Mouse (Mus musculus): ENCODE data around the gene Sfta2. TPM values are rescaled to one million over a fixed set of nuclear protein-coding genes. Genes with fewer than 3 reads are reported as not detected.
A peak's percentile ranks its signal among the peaks of the same experiment; 100 is the strongest.

Sfta2 gene
- polyA plus RNA-seq, 1 experiment from 2014 or later: 1.8 TPM

DNA sequence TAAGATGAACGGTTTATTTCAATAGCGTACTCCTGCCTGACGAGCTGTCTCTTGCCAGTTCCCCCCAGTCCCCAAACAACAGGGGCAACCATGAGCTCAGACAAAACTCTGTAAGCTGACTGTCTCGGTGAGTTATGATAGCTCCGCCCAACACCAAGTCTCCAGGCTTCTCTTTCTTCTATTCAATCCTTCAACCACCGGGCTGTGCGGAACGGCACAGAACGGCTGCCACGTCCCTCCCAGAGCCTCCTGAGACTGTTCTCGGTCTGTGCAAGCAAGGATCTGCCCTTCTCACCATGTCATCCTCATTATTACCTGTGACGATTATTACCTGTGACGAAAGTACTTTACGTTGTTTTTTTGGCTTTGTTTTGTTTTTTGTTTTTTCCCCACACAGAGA lies 30.5 kb upstream of the Sfta2 start:
- Histone ChIP-seq H3K27me3 (peaks cover 35% of the 10 kb centered on the region), H3K4me1 (peaks cover 13% of the 10 kb centered on the region), H3K4me2 (no peak overlapping the region), H3K9me3 (replicated peaks) (no peaks in the 10 kb centered on the region), H3K36me3 (no peaks in the 10 kb centered on the region), H3K9ac (no peak overlapping the region), H3K27ac (no peak overlapping the region), H3K4me3 (replicated peaks) (no peak overlapping the region)
- 76% methylated on average over 14 of the region's 14 CpGs for WGBS
- no peak for ATAC-seq (replicated peaks; ENCODE audit: low FRiP score)

DNA sequence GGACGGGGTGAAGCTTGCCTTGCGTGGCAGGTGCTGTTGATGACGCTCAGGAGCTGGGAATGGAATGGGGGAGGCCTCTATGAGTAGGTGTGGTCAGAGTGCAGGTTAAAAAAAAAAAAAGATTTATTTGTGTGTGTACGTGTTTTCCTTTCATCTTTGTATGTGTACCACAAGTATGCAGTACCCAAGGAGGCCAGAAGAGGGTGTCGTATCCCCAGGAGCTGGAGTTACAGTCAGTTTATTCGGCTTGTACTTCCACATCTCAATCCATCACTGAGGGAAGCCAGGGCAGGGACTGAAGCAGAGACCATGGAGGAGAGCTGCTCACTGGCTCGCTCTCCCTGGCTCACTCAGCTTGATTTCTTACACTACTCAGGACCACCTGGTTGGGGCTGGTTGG lies 29.9 kb upstream of the Sfta2 start:
- H3K4me1 ChIP-seq: peaks cover 13% of the 10 kb centered on the region
- WGBS: 94% methylated on average over 7 of the region's 7 CpGs
- H3K9me3 ChIP-seq (replicated peaks): no peaks in the 10 kb centered on the region
- H3K4me2 ChIP-seq: no peak overlapping the region
- no peak overlapping the region for H3K4me3 ChIP-seq (replicated peaks)
- H3K9ac ChIP-seq: no peak overlapping the region
- no peak for ATAC-seq (replicated peaks; ENCODE audit: low FRiP score)
- H3K27ac ChIP-seq: no peak overlapping the region
- H3K36me3 ChIP-seq: no peaks in the 10 kb centered on the region
- H3K27me3 ChIP-seq: peaks cover 31% of the 10 kb centered on the region

DNA sequence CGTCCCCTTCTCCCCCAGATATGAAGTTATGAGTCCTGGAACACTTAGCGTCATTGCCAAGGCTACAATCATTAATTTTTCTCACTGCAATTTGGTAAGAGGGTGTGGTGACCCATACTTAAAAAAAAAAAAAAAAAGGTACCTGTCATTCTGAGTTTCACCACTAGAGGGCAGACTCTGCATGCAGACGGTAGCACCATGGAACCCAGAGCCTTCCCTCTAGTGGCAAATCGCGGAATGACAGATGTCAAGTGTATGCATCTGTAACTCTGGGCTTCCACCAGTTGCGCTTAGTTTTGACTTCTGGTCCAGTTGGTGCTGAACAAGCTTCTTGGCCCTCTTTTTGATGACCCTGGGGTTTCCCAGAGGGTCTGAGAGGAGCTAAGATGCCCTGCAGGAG lies 23.1 kb upstream of the Sfta2 start:
- peaks cover 3% of the 10 kb centered on the region; the same call in 1 of the 2 replicates for H3K4me1 ChIP-seq
- no peaks in the 10 kb centered on the region for H3K27me3 ChIP-seq
- H3K9ac ChIP-seq: no peak overlapping the region
- H3K4me2 ChIP-seq: no peak overlapping the region
- H3K4me3 ChIP-seq (replicated peaks): no peak overlapping the region
- WGBS: 21% methylated on average over 6 of the region's 6 CpGs
- H3K27ac ChIP-seq: no peak overlapping the region
- no peak for ATAC-seq (replicated peaks; ENCODE audit: low FRiP score)
- no peaks in the 10 kb centered on the region for H3K36me3 ChIP-seq
- H3K9me3 ChIP-seq (replicated peaks): no peaks in the 10 kb centered on the region

DNA sequence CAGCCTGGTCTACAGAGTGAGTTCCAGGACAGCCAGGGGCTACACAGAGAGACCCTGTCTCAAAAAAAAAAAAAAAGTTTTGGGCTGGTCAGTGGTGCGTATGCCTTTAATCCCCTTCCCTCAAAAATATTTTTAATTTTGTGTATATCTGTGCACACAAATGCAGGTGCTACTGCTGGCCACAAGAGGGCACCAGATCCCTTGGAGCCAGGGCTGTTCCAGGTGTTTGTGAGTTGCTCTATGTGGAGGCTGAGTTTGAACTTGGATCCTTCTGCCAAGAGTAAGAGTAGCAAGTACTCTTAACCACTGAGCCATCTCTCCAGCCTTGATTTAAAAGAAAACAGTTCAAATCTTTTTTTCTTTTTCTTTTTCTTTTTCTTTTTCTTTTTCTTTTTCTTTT lies 18.4 kb upstream of the Sfta2 start:
- H3K4me3 ChIP-seq (replicated peaks): no peak overlapping the region
- H3K36me3 ChIP-seq: no peaks in the 10 kb centered on the region
- no peaks in the 10 kb centered on the region for H3K27me3 ChIP-seq
- no peaks in the 10 kb centered on the region for H3K9me3 ChIP-seq (replicated peaks)
- WGBS: 92% methylated on average over 1 of the region's 1 CpGs
- ATAC-seq (replicated peaks; ENCODE audit: low FRiP score): no peak
- no peak overlapping the region for H3K9ac ChIP-seq
- H3K4me2 ChIP-seq: no peak overlapping the region
- H3K4me1 ChIP-seq: peaks cover 3% of the 10 kb centered on the region; the same call in 1 of the 2 replicates
- no peak overlapping the region for H3K27ac ChIP-seq

DNA sequence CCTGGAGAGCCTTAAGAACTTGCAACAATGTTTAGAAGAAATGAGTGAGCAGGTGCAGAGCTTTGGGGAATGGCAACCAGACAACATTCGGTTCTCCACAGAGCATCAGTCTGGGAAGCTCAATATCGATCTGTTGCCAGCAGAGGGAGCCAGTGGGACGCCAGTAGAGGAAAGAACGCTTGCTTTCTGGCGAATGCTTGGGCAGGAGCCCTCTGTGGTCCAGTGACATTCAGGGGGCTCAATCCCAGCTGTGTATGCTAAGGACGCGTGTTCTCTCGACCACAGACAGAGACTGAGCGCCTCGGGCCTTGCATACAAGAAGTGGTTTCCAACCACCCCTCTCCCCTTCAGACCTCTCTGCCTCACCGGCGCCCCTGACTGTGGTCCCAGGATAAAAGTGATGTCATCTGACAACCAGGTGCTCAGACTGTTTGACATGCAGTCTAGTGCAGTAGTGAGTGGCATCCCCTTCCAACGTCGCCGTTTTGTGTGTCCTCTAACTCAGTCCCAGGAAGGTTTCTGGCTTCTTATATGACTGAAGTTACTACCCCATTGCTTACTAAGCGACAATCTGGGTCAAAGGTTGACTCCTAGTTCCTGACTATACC lies 16.9 kb upstream of the Sfta2 start:
- no peaks in the 10 kb centered on the region for H3K36me3 ChIP-seq
- WGBS: 17% methylated on average over 16 of the region's 16 CpGs
- peak; percentile 56; the same call in 1 of the 2 replicates for ATAC-seq (replicated peaks; ENCODE audit: low FRiP score)
- no peak overlapping the region for H3K4me3 ChIP-seq (replicated peaks)
- H3K9me3 ChIP-seq (replicated peaks): no peaks in the 10 kb centered on the region
- H3K9ac ChIP-seq: no peak overlapping the region
- peaks cover 3% of the 10 kb centered on the region; the same call in 1 of the 2 replicates for H3K4me1 ChIP-seq
- H3K27ac ChIP-seq: no peak overlapping the region
- peak overlapping the region; percentile 37 for H3K4me2 ChIP-seq
- H3K27me3 ChIP-seq: no peaks in the 10 kb centered on the region

DNA sequence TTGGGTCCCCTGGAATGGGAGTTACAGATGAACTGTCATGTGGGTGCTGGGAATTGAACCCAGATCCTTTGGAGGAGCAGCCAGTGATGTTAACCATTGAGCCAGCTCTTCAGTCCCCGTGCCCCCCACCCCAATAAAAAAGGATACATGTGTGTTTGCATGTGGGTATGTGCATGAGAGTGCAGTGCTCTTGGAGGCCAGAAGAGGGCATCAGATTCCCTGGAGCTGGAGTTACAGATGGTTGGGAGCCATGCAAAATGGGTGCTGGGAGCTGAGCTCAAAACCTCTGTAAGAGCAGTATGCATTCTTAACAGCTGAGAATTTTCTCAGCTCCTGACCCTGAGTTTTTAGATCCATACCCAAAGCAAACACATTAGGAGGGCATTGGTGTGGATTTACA lies 14.1 kb upstream of the Sfta2 start:
- H3K4me2 ChIP-seq: no peak overlapping the region
- no peaks in the 10 kb centered on the region for H3K36me3 ChIP-seq
- 68% methylated on average over 1 of the region's 1 CpGs for WGBS
- no peak overlapping the region for H3K9ac ChIP-seq
- H3K27me3 ChIP-seq: no peaks in the 10 kb centered on the region
- H3K4me3 ChIP-seq (replicated peaks): no peak overlapping the region
- H3K27ac ChIP-seq: no peak overlapping the region
- no peaks in the 10 kb centered on the region for H3K9me3 ChIP-seq (replicated peaks)
- no peak for ATAC-seq (replicated peaks; ENCODE audit: low FRiP score)
- H3K4me1 ChIP-seq: peaks cover 10% of the 10 kb centered on the region; the same call in 1 of the 2 replicates

DNA sequence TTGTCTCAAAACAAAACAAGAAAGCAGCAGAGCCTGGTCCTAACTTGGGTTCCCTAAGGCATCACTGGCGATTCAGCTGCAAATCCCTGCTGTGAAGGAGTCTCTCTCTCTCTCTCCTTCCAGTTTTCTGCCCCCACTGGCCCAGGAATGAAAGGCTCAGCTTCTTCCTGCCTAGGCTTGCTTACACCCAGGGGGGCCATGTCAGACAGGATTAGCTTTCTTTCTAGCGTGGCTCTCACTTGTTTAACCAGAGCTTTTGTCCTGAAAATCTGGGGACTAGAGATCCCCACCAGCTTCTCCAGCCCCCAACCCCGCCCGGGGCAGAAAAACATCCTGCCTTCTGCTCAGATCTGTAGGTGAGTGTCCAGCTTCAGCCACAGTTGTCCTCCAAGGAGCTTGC lies 13.0 kb upstream of the Sfta2 start:
- ATAC-seq (replicated peaks; ENCODE audit: low FRiP score): no peak
- Histone ChIP-seq H3K4me1 (peaks cover 10% of the 10 kb centered on the region; the same call in 1 of the 2 replicates), H3K4me2 (no peak overlapping the region), H3K4me3 (replicated peaks) (no peak overlapping the region), H3K9me3 (replicated peaks) (no peaks in the 10 kb centered on the region), H3K27me3 (no peaks in the 10 kb centered on the region), H3K9ac (no peak overlapping the region), H3K36me3 (no peaks in the 10 kb centered on the region), H3K27ac (no peak overlapping the region)
- WGBS: 48% methylated on average over 4 of the region's 4 CpGs

DNA sequence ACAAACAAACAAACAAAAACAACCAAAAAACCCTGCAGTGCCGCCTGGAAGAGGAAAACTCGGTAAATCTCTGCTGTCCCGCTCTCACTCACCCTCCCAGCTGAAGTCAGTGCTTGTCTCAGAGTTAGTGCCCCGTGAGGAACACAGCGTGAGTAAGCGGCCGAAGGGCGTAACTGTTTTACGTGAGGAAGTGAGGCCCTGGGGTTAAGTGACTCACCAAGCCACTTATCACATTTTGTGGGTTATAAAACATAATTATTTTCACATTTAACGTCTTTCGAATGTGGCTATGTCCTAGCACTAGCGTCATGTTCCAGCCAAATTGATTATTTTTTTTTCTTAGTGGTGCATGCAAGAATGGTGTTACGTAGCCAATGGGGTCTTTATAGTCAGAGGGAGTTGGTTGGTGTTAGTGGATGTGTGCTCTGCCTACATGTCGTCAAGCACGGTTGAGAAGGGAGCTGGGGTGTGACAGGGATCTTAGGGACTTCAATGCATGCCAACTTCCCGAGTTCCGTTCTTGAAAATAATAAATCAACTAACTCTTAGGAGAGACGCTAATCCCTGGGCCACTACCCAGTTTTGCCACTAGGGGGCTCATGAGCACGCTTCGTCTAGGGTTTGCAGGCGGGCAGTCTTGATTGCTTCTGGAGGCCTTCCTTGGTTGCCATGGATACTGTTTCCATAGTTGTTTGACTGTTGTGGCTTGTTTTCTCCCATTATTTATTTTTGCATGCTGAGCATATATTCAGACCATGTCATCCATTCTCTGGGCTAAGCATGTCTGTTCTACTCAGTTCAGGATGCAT lies 10.7 kb upstream of the Sfta2 start:
- Histone ChIP-seq H3K9ac (no peak overlapping the region), H3K4me2 (peak overlapping the region; percentile 46), H3K4me3 (replicated peaks) (no peak overlapping the region), H3K4me1 (peaks cover 7% of the 10 kb centered on the region; the same call in 1 of the 2 replicates), H3K36me3 (no peaks in the 10 kb centered on the region), H3K9me3 (replicated peaks) (no peaks in the 10 kb centered on the region), H3K27me3 (0 out of 2 replicates have a peak, but pooled peaks cover 3% of the 10 kb centered on the region), H3K27ac (no peak overlapping the region)
- 33% methylated on average over 21 of the region's 21 CpGs for WGBS
- ATAC-seq (replicated peaks; ENCODE audit: low FRiP score): peak; percentile 52; the same call in 1 of the 2 replicates

DNA sequence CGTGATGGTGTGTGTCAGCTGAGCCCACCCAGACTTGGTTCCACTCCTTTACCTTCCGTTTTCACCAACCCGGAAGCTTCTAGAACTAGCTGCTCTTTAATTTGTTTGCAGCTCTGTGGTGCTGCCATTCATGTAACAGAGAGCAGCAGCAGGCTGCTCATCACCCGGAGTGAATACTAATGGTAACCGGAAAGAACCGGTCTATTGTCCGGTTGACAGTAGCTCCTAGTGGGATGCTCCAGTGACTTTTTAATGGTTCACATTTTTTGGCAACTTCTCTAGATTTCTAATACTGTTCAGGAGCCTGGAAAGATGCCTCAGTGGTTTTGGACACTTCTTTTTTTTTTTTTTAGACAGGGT lies 10.2 kb upstream of the Sfta2 start:
- no peak for ATAC-seq (replicated peaks; ENCODE audit: low FRiP score)
- Histone ChIP-seq H3K27me3 (0 out of 2 replicates have a peak, but pooled peaks cover 3% of the 10 kb centered on the region), H3K4me3 (replicated peaks) (no peak overlapping the region), H3K36me3 (no peaks in the 10 kb centered on the region), H3K4me1 (peaks cover 7% of the 10 kb centered on the region; the same call in 1 of the 2 replicates), H3K9me3 (replicated peaks) (no peaks in the 10 kb centered on the region), H3K27ac (no peak overlapping the region), H3K9ac (no peak overlapping the region), H3K4me2 (no peak overlapping the region)
- WGBS: 93% methylated on average over 7 of the region's 7 CpGs

DNA sequence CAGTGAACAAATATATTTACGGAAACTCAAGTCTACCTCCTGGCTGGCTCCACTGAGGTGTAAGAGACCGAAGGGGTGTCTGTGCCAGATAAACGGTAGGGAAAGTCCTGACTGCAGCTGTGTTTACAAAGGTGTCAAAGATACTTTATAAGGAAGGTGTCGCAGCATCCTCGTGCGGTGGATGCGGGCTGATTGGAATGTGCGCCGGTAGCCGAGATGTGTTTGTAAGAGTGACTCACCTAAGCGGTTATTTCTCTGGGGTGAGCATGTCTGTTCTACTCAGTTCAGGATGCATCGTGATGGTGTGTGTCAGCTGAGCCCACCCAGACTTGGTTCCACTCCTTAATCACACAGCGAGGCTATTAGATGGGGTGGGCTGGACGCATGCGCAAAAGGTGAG lies 9.6 kb upstream of the Sfta2 start:
- ATAC-seq (replicated peaks; ENCODE audit: low FRiP score): no peak

DNA sequence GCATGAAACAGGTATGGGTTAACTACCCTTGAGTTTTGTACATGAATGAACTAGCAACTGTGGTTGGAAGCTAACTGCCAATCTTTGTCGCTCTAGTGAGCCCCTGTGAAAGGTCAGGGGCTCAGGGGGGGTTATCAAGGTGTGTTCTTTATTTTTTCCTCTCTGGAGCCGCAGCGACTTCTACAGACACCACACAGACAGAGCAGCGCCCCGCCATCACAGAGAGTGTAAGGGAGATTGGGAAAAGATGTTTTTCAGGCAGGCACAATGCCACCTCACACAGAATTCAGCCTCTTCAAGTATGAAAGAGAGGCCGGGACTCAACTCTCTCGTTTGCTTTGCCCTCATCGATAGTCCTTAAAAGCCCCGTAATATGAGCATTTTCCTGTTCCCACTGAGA lies 9.2 kb upstream of the Sfta2 start:
- no peaks in the 10 kb centered on the region for H3K9me3 ChIP-seq (replicated peaks)
- no peak overlapping the region for H3K4me2 ChIP-seq
- H3K27ac ChIP-seq: no peak overlapping the region
- 83% methylated on average over 9 of the region's 9 CpGs for WGBS
- ATAC-seq (replicated peaks; ENCODE audit: low FRiP score): no peak
- H3K9ac ChIP-seq: no peak overlapping the region
- no peaks in the 10 kb centered on the region for H3K36me3 ChIP-seq
- peaks cover 7% of the 10 kb centered on the region; the same call in 1 of the 2 replicates for H3K4me1 ChIP-seq
- H3K4me3 ChIP-seq (replicated peaks): no peak overlapping the region
- H3K27me3 ChIP-seq: 0 out of 2 replicates have a peak, but pooled peaks cover 3% of the 10 kb centered on the region

More for the DNA sequence above, 9.6 kb upstream of the Sfta2 start:
- Histone ChIP-seq H3K4me3 (replicated peaks) (no peak overlapping the region), H3K4me2 (no peak overlapping the region), H3K4me1 (peaks cover 7% of the 10 kb centered on the region; the same call in 1 of the 2 replicates), H3K27ac (no peak overlapping the region), H3K36me3 (no peaks in the 10 kb centered on the region), H3K27me3 (0 out of 2 replicates have a peak, but pooled peaks cover 3% of the 10 kb centered on the region), H3K9ac (no peak overlapping the region), H3K9me3 (replicated peaks) (no peaks in the 10 kb centered on the region)
- 87% methylated on average over 15 of the region's 15 CpGs for WGBS

DNA sequence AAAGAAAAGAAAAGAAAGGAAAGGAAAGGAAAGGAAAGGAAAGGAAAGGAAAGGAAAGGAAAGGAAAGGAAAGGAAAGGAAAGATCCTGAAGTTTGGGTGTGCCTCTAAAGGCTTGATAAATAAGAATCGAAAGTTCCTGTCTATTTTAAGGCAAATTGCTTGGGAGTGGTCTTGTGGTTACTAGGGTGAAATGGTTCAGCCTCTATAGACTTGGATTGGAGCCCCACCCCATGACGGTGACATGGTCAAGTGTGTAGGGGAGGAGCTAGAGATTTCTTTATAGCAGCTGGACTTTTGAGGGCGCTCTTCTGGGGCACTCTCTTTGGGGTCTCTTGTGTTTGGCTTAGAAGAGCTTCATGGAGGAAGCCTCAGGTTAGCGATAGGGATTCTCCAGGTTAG lies 7.6 kb upstream of the Sfta2 start:
- 0 out of 2 replicates have a peak, but pooled peaks cover 3% of the 10 kb centered on the region for H3K27me3 ChIP-seq
- no peak overlapping the region for H3K4me3 ChIP-seq (replicated peaks)
- no peak overlapping the region for H3K4me2 ChIP-seq
- no peak overlapping the region for H3K9ac ChIP-seq
- H3K9me3 ChIP-seq (replicated peaks): no peaks in the 10 kb centered on the region
- H3K27ac ChIP-seq: no peak overlapping the region
- ATAC-seq (replicated peaks; ENCODE audit: low FRiP score): no peak
- WGBS: 41% methylated on average over 4 of the region's 4 CpGs
- peaks cover 7% of the 10 kb centered on the region; the same call in 1 of the 2 replicates for H3K4me1 ChIP-seq
- no peaks in the 10 kb centered on the region for H3K36me3 ChIP-seq
